Mouse (Mus musculus): ENCODE measurements around the gene Dennd5b. TPM values are rescaled to one million over a fixed set of nuclear protein-coding genes. Genes with fewer than 3 reads are reported as not detected.
"Not testable (repeated sequence)": the region's sequence is repeated elsewhere in the genome, so short reads cannot be mapped to it uniquely, and the experiment has no call there.

Gene Dennd5b
- polyA plus RNA-seq, 1 experiment from 2014 or later: 7.4 TPM

GRCm38 (mm10) chr6:148993117-148994077, 108.1 kb downstream of the Dennd5b start:
- ATAC-seq (ENCODE audit: insufficient number of reproducible peaks, insufficient read depth, low FRiP score, low TSS enrichment, low read depth): peak; percentile 43; the same call in 1 of the 2 replicates
- no peak overlapping the region for H3K27ac ChIP-seq
- H3K4me3 ChIP-seq: no peak overlapping the region
- H3K9ac ChIP-seq: no peak overlapping the region
- H3K4me1 ChIP-seq: 0 out of 2 replicates have a peak, but pooled peaks cover 6% of the 10 kb centered on the region
- H3K9me3 ChIP-seq: no peaks in the 10 kb centered on the region
- WGBS: 27% methylated on average over 9 of the region's 9 CpGs
- H3K4me2 ChIP-seq: no peak overlapping the region
- H3K27me3 ChIP-seq: no peaks in the 10 kb centered on the region
- peaks cover 24% of the 10 kb centered on the region for H3K36me3 ChIP-seq

- 39% methylated on average over 4 of the region's 4 CpGs for WGBS
- H3K27ac ChIP-seq: no peak overlapping the region
- H3K4me1 ChIP-seq: 0 out of 2 replicates have a peak, but pooled peaks cover 6% of the 10 kb centered on the region
- no peak overlapping the region for H3K9ac ChIP-seq
- ATAC-seq (ENCODE audit: insufficient number of reproducible peaks, insufficient read depth, low FRiP score, low TSS enrichment, low read depth): no peak
- no peak overlapping the region for H3K4me3 ChIP-seq
- no peaks in the 10 kb centered on the region for H3K27me3 ChIP-seq
- H3K4me2 ChIP-seq: no peak overlapping the region
- no peaks in the 10 kb centered on the region for H3K9me3 ChIP-seq
- peaks cover 19% of the 10 kb centered on the region for H3K36me3 ChIP-seq
These were observed 108.9 kb downstream of the Dennd5b start for GRCm38 (mm10) chr6:148992373-148993116.

GRCm38 (mm10) chr6:148991660-148992372, 109.7 kb downstream of the Dennd5b start:
- 0 out of 2 replicates have a peak, but pooled peaks cover 6% of the 10 kb centered on the region for H3K4me1 ChIP-seq
- no peak overlapping the region for H3K4me3 ChIP-seq
- H3K4me2 ChIP-seq: no peak overlapping the region
- no peak for ATAC-seq (ENCODE audit: insufficient number of reproducible peaks, insufficient read depth, low FRiP score, low TSS enrichment, low read depth)
- no peaks in the 10 kb centered on the region for H3K27me3 ChIP-seq
- no peak overlapping the region for H3K9ac ChIP-seq
- H3K27ac ChIP-seq: no peak overlapping the region
- WGBS: 49% methylated on average over 6 of the region's 6 CpGs
- no peaks in the 10 kb centered on the region for H3K9me3 ChIP-seq
- peaks cover 12% of the 10 kb centered on the region for H3K36me3 ChIP-seq

- H3K9me3 ChIP-seq; ATAC-seq (ENCODE audit: insufficient number of reproducible peaks, insufficient read depth, low FRiP score, low TSS enrichment, low read depth); H3K27me3 ChIP-seq; H3K27ac ChIP-seq; H3K4me2 ChIP-seq; H3K4me1 ChIP-seq; H3K4me3 ChIP-seq; H3K9ac ChIP-seq; H3K36me3 ChIP-seq: not testable (repeated sequence)
- WGBS: 64% methylated on average over 1 of the region's 3 CpGs
These were observed 111.5 kb downstream of the Dennd5b start for GRCm38 (mm10) chr6:148989792-148990491.

GRCm38 (mm10) chr6:148986003-148986402, 115.5 kb downstream of the Dennd5b start:
- no peaks in the 10 kb centered on the region for H3K27me3 ChIP-seq
- no peaks in the 10 kb centered on the region for H3K9me3 ChIP-seq
- no peak overlapping the region for H3K4me3 ChIP-seq
- no peak overlapping the region for H3K9ac ChIP-seq
- no peak overlapping the region for H3K4me2 ChIP-seq
- no peak for ATAC-seq (ENCODE audit: insufficient number of reproducible peaks, insufficient read depth, low FRiP score, low TSS enrichment, low read depth)
- H3K27ac ChIP-seq: no peak overlapping the region
- no peaks in the 10 kb centered on the region; the same call in 1 of the 2 replicates for H3K36me3 ChIP-seq
- no peaks in the 10 kb centered on the region for H3K4me1 ChIP-seq
- WGBS: 89% methylated on average over 4 of the region's 4 CpGs

GRCm38 (mm10) chr6:148980495-148980894, 121.0 kb downstream of the Dennd5b start:
- H3K4me2 ChIP-seq: no peak overlapping the region
- no peak overlapping the region for H3K9ac ChIP-seq
- ATAC-seq (ENCODE audit: insufficient number of reproducible peaks, insufficient read depth, low FRiP score, low TSS enrichment, low read depth): no peak
- no peaks in the 10 kb centered on the region for H3K36me3 ChIP-seq
- H3K27me3 ChIP-seq: no peaks in the 10 kb centered on the region
- 57% methylated on average over 3 of the region's 3 CpGs for WGBS
- no peak overlapping the region for H3K4me3 ChIP-seq
- H3K4me1 ChIP-seq: no peaks in the 10 kb centered on the region
- no peak overlapping the region for H3K27ac ChIP-seq
- no peaks in the 10 kb centered on the region for H3K9me3 ChIP-seq

- Histone ChIP-seq H3K27ac (no peak overlapping the region), H3K4me2 (no peak overlapping the region), H3K36me3 (no peaks in the 10 kb centered on the region), H3K4me3 (no peak overlapping the region), H3K9me3 (no peaks in the 10 kb centered on the region), H3K27me3 (no peaks in the 10 kb centered on the region), H3K4me1 (peaks cover 15% of the 10 kb centered on the region), H3K9ac (no peak overlapping the region)
- no peak; the same call in 1 of the 2 replicates for ATAC-seq (ENCODE audit: insufficient number of reproducible peaks, insufficient read depth, low FRiP score, low TSS enrichment, low read depth)
- WGBS: 82% methylated on average over 3 of the region's 3 CpGs
These were observed 126.4 kb downstream of the Dennd5b start for GRCm38 (mm10) chr6:148975096-148975495.

- no peaks in the 10 kb centered on the region for H3K9me3 ChIP-seq
- H3K4me2 ChIP-seq: no peak overlapping the region
- ATAC-seq (ENCODE audit: insufficient number of reproducible peaks, insufficient read depth, low FRiP score, low TSS enrichment, low read depth): no peak
- H3K27me3 ChIP-seq: no peaks in the 10 kb centered on the region
- no peak overlapping the region for H3K4me3 ChIP-seq
- H3K9ac ChIP-seq: no peak overlapping the region
- H3K36me3 ChIP-seq: no peaks in the 10 kb centered on the region
- H3K27ac ChIP-seq: no peak overlapping the region
- 52% methylated on average over 2 of the region's 2 CpGs for WGBS
- H3K4me1 ChIP-seq: peaks cover 15% of the 10 kb centered on the region
These were observed 128.6 kb downstream of the Dennd5b start for GRCm38 (mm10) chr6:148972891-148973290.

GRCm38 (mm10) chr6:148972059-148972848, 129.2 kb downstream of the Dennd5b start:
- Histone ChIP-seq H3K9ac (0 out of 2 replicates have a peak overlapping the region, but pooled peaks have one; percentile 40), H3K27ac (peak overlapping the region; percentile 55; the same call in 1 of the 2 replicates), H3K36me3 (no peaks in the 10 kb centered on the region), H3K27me3 (no peaks in the 10 kb centered on the region), H3K9me3 (no peaks in the 10 kb centered on the region), H3K4me3 (no peak overlapping the region), H3K4me1 (peaks cover 15% of the 10 kb centered on the region), H3K4me2 (peak overlapping the region; percentile 41)
- ATAC-seq (ENCODE audit: insufficient number of reproducible peaks, insufficient read depth, low FRiP score, low TSS enrichment, low read depth): no peak
- 12% methylated on average over 9 of the region's 9 CpGs for WGBS

GRCm38 (mm10) chr6:148971385-148971940, 130.0 kb downstream of the Dennd5b start:
- no peaks in the 10 kb centered on the region for H3K36me3 ChIP-seq
- 24% methylated on average over 9 of the region's 9 CpGs for WGBS
- no peak for ATAC-seq (ENCODE audit: insufficient number of reproducible peaks, insufficient read depth, low FRiP score, low TSS enrichment, low read depth)
- no peaks in the 10 kb centered on the region for H3K9me3 ChIP-seq
- no peaks in the 10 kb centered on the region for H3K27me3 ChIP-seq
- H3K4me3 ChIP-seq: no peak overlapping the region
- peak overlapping the region; percentile 48 for H3K27ac ChIP-seq
- H3K9ac ChIP-seq: peak overlapping the region; percentile 40; the same call in 1 of the 2 replicates
- peak overlapping the region; percentile 41 for H3K4me2 ChIP-seq
- H3K4me1 ChIP-seq: peaks cover 15% of the 10 kb centered on the region

Measured in embryonic facial prominence, embryonic 13.5 days (tissue).